Mouse (Mus musculus): ENCODE data around the gene Arfgef2.

Arfgef2 gene

GRCm38 (mm10) chr2:166806173-166806705 is 851 bp downstream of the Arfgef2 start:
- DNase-seq (ENCODE audit: low read depth), result no peak

GRCm38 (mm10) chr2:166806813-166807212 is 1.4 kb downstream of the Arfgef2 start:
- no peak for DNase-seq (ENCODE audit: low read depth)

DNA sequence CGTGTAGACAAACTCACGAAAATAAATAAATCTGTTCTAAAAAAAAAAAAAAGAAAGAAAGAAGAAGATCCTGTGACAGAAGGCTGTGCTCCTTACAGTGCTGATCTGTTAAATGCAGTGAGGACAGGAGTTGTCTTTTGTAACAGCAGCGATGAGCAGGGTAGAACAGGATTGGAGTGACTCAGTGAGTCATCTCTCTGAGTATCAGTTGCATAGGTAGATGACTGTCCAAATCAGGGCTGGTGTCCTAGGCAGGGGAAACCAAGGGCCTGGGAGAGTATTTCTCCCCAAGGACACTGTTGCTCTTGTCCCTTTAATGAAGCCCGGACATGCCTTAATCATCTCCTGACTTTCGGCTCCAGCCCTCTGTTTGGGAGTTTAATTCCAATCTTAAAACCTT is 4.1 kb downstream of the Arfgef2 start:
- DNase-seq (ENCODE audit: low read depth), result no peak

GRCm38 (mm10) chr2:166810821-166811220 is 5.4 kb downstream of the Arfgef2 start:
- DNase-seq (ENCODE audit: low read depth), result no peak

GRCm38 (mm10) chr2:166818463-166819143 is 13.2 kb downstream of the Arfgef2 start:
- DNase-seq (ENCODE audit: low read depth), result no peak

- DNase-seq (ENCODE audit: low read depth), result no peak
Measured at GRCm38 (mm10) chr2:166819849-166820248, 14.5 kb downstream of the Arfgef2 start.

- DNase-seq (ENCODE audit: low read depth), result no peak
Measured at GRCm38 (mm10) chr2:166820844-166821243, 15.5 kb downstream of the Arfgef2 start.

DNA sequence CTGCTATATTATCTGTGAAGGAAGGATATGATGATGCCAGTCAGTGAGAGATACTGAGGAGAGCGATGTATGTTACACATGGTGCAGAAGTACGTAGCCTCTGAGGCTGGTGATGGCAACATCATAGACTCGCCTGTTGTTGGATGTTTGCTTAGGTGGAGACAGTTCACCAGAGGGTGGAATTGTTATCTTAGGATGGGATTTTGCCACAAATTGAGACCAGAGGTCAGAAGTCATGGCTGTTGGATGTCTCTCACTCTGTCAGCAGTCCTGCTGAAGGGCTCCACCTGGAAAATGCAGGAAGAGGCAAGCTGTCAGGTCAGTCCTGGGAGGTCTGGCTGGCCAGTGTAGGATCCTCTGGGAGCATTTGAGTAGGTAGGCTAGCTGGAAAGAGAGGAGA is 16.0 kb downstream of the Arfgef2 start:
- no peak for DNase-seq (ENCODE audit: low read depth)

DNA sequence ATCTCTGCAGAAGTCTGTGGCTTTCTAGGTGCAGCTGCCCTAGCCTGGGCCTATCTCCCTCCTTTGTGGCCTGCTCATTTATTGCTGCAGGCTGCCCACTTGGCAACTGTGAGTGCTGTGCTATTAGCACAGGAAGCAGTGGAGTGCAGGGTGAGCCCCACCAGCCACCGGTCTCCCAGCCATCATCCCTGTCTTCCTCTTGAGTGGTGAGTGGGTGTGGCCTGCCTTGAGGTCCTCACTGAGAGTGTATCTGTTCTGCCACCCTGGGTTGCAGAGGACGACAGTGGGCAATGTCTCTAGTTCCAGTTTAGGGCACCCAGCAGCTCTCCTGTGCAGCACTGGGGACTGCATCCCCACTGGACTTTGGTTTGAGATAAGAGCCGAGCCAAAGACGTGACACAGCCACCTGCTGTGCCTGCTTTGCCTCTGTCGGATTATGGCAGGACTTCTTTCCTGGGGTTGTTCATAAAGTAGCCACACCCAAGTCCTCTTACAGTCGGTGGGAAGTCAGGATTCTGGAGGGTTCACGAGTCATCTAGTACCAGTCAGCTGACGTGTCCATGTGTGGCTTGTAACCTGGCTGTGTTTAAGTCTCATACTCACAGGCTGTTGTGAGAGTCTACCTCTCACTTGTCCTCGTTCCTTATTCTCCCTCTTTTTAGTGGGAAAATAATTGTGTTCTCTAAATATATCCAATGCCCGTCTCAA is 16.9 kb downstream of the Arfgef2 start:
- DNase-seq (ENCODE audit: low read depth), result no peak

GRCm38 (mm10) chr2:166822901-166823300 is 17.5 kb downstream of the Arfgef2 start:
- DNase-seq (ENCODE audit: low read depth), result no peak

- no peak for DNase-seq (ENCODE audit: low read depth)
Measured at GRCm38 (mm10) chr2:166824386-166824785, 19.0 kb downstream of the Arfgef2 start.

DNA sequence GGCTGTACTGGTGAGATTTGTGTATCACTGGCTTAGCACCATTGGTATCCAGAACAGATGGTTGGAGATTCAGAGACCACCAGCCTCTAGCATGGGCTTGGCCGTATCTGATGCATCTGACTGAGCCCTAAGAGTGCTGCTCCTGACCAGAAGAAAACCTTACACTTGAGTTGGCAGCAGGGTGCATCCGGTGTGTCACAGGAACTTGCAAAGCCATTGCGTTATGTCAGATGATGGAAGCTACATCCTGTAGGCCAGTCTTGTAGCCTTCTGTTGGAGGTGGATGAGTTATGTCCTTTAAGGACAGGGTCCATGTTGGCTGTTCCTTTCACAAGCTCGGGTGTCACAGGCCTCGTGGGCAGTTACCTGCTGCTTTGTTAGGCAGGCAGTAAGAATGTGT is 19.6 kb downstream of the Arfgef2 start:
- DNase-seq (ENCODE audit: low read depth), result no peak

DNA sequence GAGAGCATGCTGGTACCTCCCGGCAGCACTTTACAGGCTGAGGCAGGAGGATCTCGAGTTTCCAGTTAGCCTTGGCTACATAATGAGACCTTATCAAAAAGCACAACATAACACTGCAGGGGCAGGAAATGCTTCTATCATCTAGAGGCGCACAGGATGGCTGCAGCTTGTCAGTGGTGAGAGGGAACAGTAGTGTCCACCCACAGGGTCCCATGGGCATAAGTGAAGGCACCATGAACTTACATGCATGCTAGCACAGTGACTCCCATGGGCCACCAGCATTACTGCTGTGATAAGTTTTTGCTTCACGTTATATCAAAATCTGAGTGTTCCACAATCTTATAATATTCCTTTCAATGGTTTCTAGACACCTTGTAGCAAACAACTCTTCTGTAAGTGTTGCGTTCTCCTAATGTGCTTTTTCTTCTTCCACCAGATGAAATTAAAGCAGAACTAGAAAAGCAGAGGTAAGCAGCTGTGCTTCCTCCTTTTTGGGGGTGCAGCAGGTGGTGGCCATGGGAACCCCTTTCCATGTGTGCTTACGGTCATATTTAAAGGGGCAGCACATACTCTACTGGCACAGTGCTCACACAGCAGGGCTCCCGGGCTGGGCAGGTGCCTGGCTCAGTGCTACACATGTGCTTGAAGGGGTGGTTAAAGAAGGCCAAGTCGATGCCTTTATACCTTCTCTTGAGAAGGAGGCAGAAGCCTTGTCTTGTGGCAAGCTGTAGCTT is 21.3 kb downstream of the Arfgef2 start:
- DNase-seq (ENCODE audit: low read depth), result no peak

DNA sequence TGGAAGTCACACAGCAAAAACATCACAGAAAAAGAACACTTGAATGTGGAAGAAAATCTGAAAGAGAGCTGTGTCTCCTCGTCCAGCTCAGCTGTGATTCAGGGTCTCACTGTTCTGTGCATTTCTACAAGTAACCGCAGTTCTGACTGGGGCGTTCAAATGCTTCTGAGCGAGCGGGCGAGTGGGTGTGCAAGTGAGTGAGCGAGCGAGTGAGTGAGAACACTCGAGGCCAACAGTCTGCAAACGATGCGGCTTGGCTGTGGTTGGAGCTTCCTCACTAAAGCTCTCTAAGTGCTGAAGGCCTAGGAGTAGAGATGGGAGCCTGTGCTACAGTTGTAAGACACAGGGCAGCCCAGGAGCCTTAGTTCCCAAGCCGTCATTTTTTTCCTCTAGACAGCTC is 22.9 kb downstream of the Arfgef2 start:
- DNase-seq (ENCODE audit: low read depth), result no peak

- DNase-seq (ENCODE audit: low read depth), result no peak
Measured at GRCm38 (mm10) chr2:166830350-166830749, 25.0 kb downstream of the Arfgef2 start.

DNA sequence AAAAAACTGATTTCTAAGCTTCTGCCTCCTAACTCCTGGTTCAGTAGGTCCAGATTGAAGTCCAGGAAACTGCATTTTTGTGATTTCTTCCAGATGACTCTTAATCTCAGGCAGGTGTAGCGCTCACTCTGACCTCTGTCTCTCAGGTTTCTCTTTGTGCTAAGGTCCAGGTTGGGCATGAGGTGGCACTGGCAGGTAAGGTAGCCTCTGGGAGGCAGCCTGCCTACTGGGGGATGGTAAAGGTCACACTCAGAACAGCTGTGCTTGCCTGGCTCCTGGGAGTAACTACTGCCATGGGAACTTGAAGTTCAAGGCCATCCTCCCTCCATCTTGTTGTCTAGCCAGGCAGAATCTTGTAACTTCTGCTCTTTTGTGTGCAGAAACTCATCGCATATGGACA is 28.7 kb downstream of the Arfgef2 start:
- no peak for DNase-seq (ENCODE audit: low read depth)

DNA sequence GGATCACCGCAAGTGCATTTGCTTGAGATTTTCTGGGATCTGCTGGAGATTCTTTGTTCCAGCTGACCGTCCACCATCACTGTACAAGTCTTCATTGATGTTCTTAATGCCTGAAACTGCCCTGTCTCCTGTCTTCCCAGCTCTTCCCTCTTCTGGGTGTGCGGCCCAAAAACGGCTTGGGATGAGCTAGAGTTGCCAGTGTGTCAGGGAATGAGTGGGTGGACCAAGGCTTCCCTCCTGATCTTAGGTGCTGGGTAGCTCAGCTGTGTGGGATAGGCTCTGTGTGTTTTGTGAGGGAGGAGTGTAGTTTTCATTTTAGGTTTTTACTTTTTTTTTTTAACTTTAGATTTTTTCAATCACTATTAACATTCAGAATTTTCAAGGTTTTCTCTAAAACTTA is 29.4 kb downstream of the Arfgef2 start:
- no peak for DNase-seq (ENCODE audit: low read depth)

GRCm38 (mm10) chr2:166835581-166835980 is 30.2 kb downstream of the Arfgef2 start:
- no peak for DNase-seq (ENCODE audit: low read depth)

GRCm38 (mm10) chr2:166841813-166842212 is 36.4 kb downstream of the Arfgef2 start:
- DNase-seq (ENCODE audit: low read depth), result no peak

GRCm38 (mm10) chr2:166850691-166851090 is 45.3 kb downstream of the Arfgef2 start:
- no peak for DNase-seq (ENCODE audit: low read depth)

DNA sequence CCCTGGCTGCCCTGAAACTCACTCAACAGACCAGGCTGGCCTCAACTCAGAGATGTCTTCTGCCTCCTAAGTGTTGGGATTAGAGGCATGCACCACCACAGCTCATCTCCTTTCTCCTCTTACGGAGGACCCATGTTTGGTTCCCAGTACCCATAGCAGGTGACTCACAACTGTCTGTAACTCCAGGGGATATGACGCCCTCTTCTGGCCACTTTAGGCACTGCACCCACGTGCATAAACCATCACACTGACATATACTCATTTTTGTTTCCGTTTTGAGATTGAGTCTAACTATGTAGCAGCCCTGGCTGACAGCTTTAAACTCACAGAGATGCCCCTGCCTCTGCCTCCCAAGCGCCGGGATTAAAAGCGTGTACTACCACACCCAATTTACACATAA is 46.9 kb downstream of the Arfgef2 start:
- DNase-seq (ENCODE audit: low read depth), result peak; percentile 20

DNA sequence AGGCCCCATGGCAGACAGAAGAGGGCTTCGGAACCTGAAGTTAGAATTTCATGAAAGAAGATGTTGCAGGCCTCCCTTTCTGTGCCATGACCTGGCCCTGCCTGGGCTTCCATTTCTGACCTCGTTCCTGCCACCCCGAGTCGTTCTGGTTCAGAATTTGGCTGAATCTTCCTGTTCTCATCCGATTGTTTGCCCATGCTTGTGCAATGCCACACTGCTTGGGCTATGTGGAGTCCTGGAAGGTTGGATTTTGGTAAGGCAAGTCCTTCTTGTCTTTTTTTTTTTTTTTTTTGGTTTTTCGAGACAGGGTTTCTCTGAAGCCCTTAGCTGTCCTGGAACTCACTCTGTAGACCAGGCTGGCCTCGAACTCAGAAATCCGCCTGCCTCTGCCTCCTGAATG is 50.4 kb downstream of the Arfgef2 start:
- no peak for DNase-seq (ENCODE audit: low read depth)

- no peak for DNase-seq (ENCODE audit: low read depth)
Measured at GRCm38 (mm10) chr2:166856366-166856765, 51.0 kb downstream of the Arfgef2 start.

Measured in naive thymus-derived CD4-positive, alpha-beta T cell, adult 2 months (primary cell).